22 mouse cellular contexts compared by ENCODE assay signal in the genomic region with DNA sequence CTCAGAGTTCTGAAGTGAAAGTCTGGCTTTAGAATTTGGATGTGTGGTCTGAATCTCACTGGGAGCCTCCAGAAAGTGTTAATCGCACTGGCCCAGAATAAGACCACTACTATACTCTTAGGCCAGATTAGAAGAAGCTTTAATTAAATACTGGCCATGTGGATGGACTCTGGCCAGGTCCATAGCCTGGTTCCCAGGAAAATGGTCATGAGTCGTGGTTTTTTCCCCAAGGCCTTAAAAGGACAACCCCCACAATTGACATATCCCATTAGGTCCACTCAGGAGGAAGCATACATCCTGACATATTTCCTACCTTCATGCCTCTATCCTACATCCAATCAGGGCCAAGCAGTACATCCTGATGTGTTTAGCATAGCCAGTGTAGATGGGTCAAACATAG. TPM values are rescaled to one million over a fixed set of nuclear protein-coding genes. Genes with fewer than 3 reads are reported as not detected.
DNase-seq lines count a peak whose midpoint lies in the region; ATAC-seq and TF ChIP-seq lines count a peak whose summit lies in the region.
"Had no signal": no experiment of that assay in that cellular context is flagged by ENCODE, and none has a peak within 500 bp of the region (broad histone marks: within the 10 kb centered on the region; RNA-seq: fewer than 3 reads in every experiment).

No protein-coding gene starts in this region.

- ATAC-seq in liver, postnatal 0 days, result no peak
- ATAC-seq: forebrain, embryonic 13.5 days; forebrain, postnatal 0 days; hindbrain, postnatal 0 days had no signal

- peak overlapping the region; percentile 80 for H3K27ac ChIP-seq in cerebellum, adult 2 months (ENCODE audit: insufficient read depth, low read length)
- peak overlapping the region; percentile 75 for H3K27ac ChIP-seq in gastrocnemius, adult 2 months
- H3K27ac ChIP-seq in liver, postnatal 0 days (ENCODE audit: low read depth), result peak overlapping the region; percentile 85
- H3K27ac ChIP-seq: embryonic facial prominence, embryonic 13.5 days; forebrain, embryonic 13.5 days; hindbrain, embryonic 13.5 days; hindbrain, postnatal 0 days had no signal

- no peaks in the 10 kb centered on the region for H3K79me2 ChIP-seq in myocyte (ENCODE audit: control insufficient read depth, insufficient read depth)

- no peak overlapping the region for H3K9ac ChIP-seq in liver, postnatal 0 days (replicated peaks)
- H3K9ac ChIP-seq: embryonic facial prominence, embryonic 13.5 days; forebrain, embryonic 13.5 days; forebrain, postnatal 0 days; heart, embryonic 13.5 days; hindbrain, embryonic 13.5 days had no signal

- no peak for TF ChIP-seq POLR2A in cerebellum, adult 2 months (IDR thresholded peaks at IDR 0.05; ENCODE audit: borderline replicate concordance, insufficient read depth, low read length)
- TF ChIP-seq POLR2A in myocyte (IDR thresholded peaks at IDR 0.05; ENCODE audit: insufficient read length, low read depth), result no peak

- H3K4me2 ChIP-seq in liver, postnatal 0 days (ENCODE audit: low read depth, low read length), result no peak overlapping the region
- H3K4me2 ChIP-seq in myocyte (ENCODE audit: low read depth), result peak overlapping the region; percentile 58
- H3K4me2 ChIP-seq: embryonic facial prominence, embryonic 13.5 days; forebrain, embryonic 13.5 days; heart, embryonic 13.5 days; hindbrain, embryonic 13.5 days had no signal

- DNase-seq in cerebellum, adult 2 months, result peak in 1 of 2 experiments; percentile 46
- DNase-seq in cerebellum, adult 11-12 months, result no peak
- DNase-seq in gastrocnemius, adult 2 months, result no peak
- DNase-seq in gastrocnemius, postnatal 25 days, result no peak
- no peak for DNase-seq in liver, postnatal 0 days
- no peak for DNase-seq in liver
- DNase-seq in right cerebral cortex, postnatal 10 days (ENCODE audit: low spot score in 2 of 2), result no peak
- DNase-seq: adrenal gland, adult 2 months; adrenal gland, postnatal 25 days; cerebellum, postnatal 25 days; forebrain, postnatal 0 days; gastrocnemius, postnatal 36 days; heart, adult 11 months; heart, postnatal 10 days had no signal

- TF ChIP-seq CTCF in cerebellum, adult 2 months (IDR thresholded peaks at IDR 0.05; ENCODE audit: borderline replicate concordance, insufficient read depth, low read depth, low read length), result no peak
- TF ChIP-seq CTCF in gastrocnemius, adult 2 months (IDR thresholded peaks at IDR 0.05), result no peak
- TF ChIP-seq CTCF in liver, postnatal 0 days (IDR thresholded peaks at IDR 0.05; ENCODE audit: low read depth), result no peak

- H3K4me3 ChIP-seq in cerebellum, adult 2 months (replicated peaks; ENCODE audit: insufficient read depth, low read depth, low read length), result no peak overlapping the region
- no peak overlapping the region for H3K4me3 ChIP-seq in gastrocnemius, adult 2 months
- no peak overlapping the region for H3K4me3 ChIP-seq in liver, postnatal 0 days (ENCODE audit: low read depth, low read length)
- no peak overlapping the region for H3K4me3 ChIP-seq in myocyte
- H3K4me3 ChIP-seq: embryonic facial prominence, embryonic 13.5 days; forebrain, embryonic 13.5 days; heart, embryonic 13.5 days; hindbrain, embryonic 13.5 days had no signal

- no peak for TF ChIP-seq EP300 in liver, postnatal 0 days (IDR thresholded peaks at IDR 0.05; ENCODE audit: low read depth)

- H3K27me3 ChIP-seq in cerebellum, adult 2 months (ENCODE audit: control insufficient read depth, insufficient read depth, low read length), result no peaks in the 10 kb centered on the region
- H3K27me3 ChIP-seq in liver, postnatal 0 days (ENCODE audit: insufficient read depth, low read length), result no peaks in the 10 kb centered on the region
- no peaks in the 10 kb centered on the region for H3K27me3 ChIP-seq in myocyte (ENCODE audit: control insufficient read depth, insufficient read depth, insufficient read length)
- H3K27me3 ChIP-seq: embryonic facial prominence, embryonic 13.5 days; forebrain, embryonic 13.5 days; heart, embryonic 13.5 days; hindbrain, embryonic 13.5 days had no signal

- no peaks in the 10 kb centered on the region for H3K9me3 ChIP-seq in liver, postnatal 0 days (ENCODE audit: low read length)
- H3K9me3 ChIP-seq: embryonic facial prominence, embryonic 13.5 days; forebrain, embryonic 13.5 days; heart, embryonic 13.5 days; hindbrain, embryonic 13.5 days had no signal

- H3K4me1 ChIP-seq in cerebellum, adult 2 months (ENCODE audit: control insufficient read depth, insufficient read depth, low read length), result peaks cover 28% of the 10 kb centered on the region
- peaks cover 49% of the 10 kb centered on the region for H3K4me1 ChIP-seq in liver, postnatal 0 days (ENCODE audit: insufficient read depth)

- 15% methylated on average over 2 of the region's 2 CpGs for WGBS in cerebellum, adult 2 months
- 71% methylated on average over 2 of the region's 2 CpGs for WGBS in liver, postnatal 0 days (ENCODE audit: insufficient replicate concordance)

- H3K36me3 ChIP-seq in liver, postnatal 0 days (replicated peaks; ENCODE audit: insufficient read depth, low read length), result no peaks in the 10 kb centered on the region
- no peaks in the 10 kb centered on the region for H3K36me3 ChIP-seq in myocyte (ENCODE audit: control insufficient read depth, insufficient read depth)
- H3K36me3 ChIP-seq: embryonic facial prominence, embryonic 13.5 days; heart, embryonic 13.5 days; hindbrain, embryonic 13.5 days had no signal

- intact Hi-C loops in gastrocnemius, adult 2 months (cut with DNase I), result no loop called here

- no peak overlapping the region for H3ac ChIP-seq in myocyte (ENCODE audit: control insufficient read depth, insufficient read length)

TF ChIP-seq in myocyte, 11 proteins besides CTCF, POLR2A, EP300 and RAD21:
- TF ChIP-seq CEBPB (IDR thresholded peaks at IDR 0.05; ENCODE audit: insufficient read depth, poor library complexity, severe bottlenecking) (no peak), MYOD1 (IDR thresholded peaks at IDR 0.05; ENCODE audit: control insufficient read depth in 1 of 3, insufficient read length in 2 of 3, low read depth in 2 of 3) (no peak), POLR2AphosphoS2 (IDR thresholded peaks at IDR 0.05; ENCODE audit: insufficient read length, low read depth) (no peak), TCF12 (IDR thresholded peaks at IDR 0.05; ENCODE audit: insufficient read depth, poor library complexity, severe bottlenecking) (no peak), E2F4 (IDR thresholded peaks at IDR 0.05; ENCODE audit: insufficient read depth) (no peak), SRF (IDR thresholded peaks at IDR 0.05; ENCODE audit: control insufficient read depth, insufficient read length, low read depth) (no peak), MAX (IDR thresholded peaks at IDR 0.05; ENCODE audit: low read depth) (no peak), USF1 (IDR thresholded peaks at IDR 0.05; ENCODE audit: low read depth) (no peak), MYOG (IDR thresholded peaks at IDR 0.05; ENCODE audit: control insufficient read depth in 1 of 3, insufficient read depth in 1 of 3, insufficient read length in 2 of 3, low read depth in 2 of 3) (no peak), TCF3 (IDR thresholded peaks at IDR 0.05; ENCODE audit: insufficient read length, low read depth) (no peak), REST (IDR thresholded peaks at IDR 0.05; ENCODE audit: insufficient read depth, insufficient read length) (no peak)

RNA-seq across cellular contexts. Expression of a gene that starts 10.5 kb away (rescaled TPM):
- 40.5 and 43.4 TPM in 2 replicates for polyA plus RNA-seq in cerebellum, adult 2 months (2012; rRNA removed)
- total RNA-seq in gastrocnemius, adult 2 months (2021), result 10 to 100 TPM; 65.7 to 70.4 TPM
- 10 to 100 TPM; 53.0 to 66.7 TPM for total RNA-seq in gastrocnemius, postnatal 25 days (2021)
- 5.5 and 6.2 TPM in 2 replicates for polyA plus RNA-seq in liver, postnatal 0 days (2015; fragmentation: Nextera tagmentation; extraction: Ambion mirVana)
- 4.2 TPM for polyA plus RNA-seq in myocyte (2012; fragmentation: generic; extraction: Trizol)

RNA-seq across cellular contexts. Expression of a gene that starts 37.9 kb away (rescaled TPM):
- not detected in 2 replicates for polyA plus RNA-seq in cerebellum, adult 2 months (2012; rRNA removed)
- not detected for total RNA-seq in gastrocnemius, adult 2 months (2021)
- total RNA-seq in gastrocnemius, postnatal 25 days (2021), result not detected
- not detected in 2 replicates for polyA plus RNA-seq in liver, postnatal 0 days (2015; fragmentation: Nextera tagmentation; extraction: Ambion mirVana)
- polyA plus RNA-seq in myocyte (2012; fragmentation: generic; extraction: Trizol), result 0.12 TPM
- total RNA-seq: adrenal gland, adult 2 months; adrenal gland, postnatal 25 days; forebrain, postnatal 0 days; gastrocnemius, adult 18-20 months; gastrocnemius, postnatal 36 days; heart, postnatal 10 days; hematopoietic stem cell, adult 5-6 weeks; hindbrain, postnatal 0 days had no signal
- polyA plus RNA-seq: adrenal gland, adult 2 months had no signal
